Mouse (Mus musculus) urinary bladder, adult 2 months (tissue): Measurements from ENCODE around the gene Il5ra. TPM values are rescaled to one million over a fixed set of nuclear protein-coding genes. Genes with fewer than 3 reads are reported as not detected.

Source experiments
- DNase-seq: peaks from one replicate; pipeline ENCODE4 v3.0.0; 2022; ENCODE audit warnings: low spot score
- polyA plus RNA-seq: library from polyadenylated mRNA; depleted of rRNA; stranded (reverse); fragments of >200 nt; gene quantifications from 2 replicates; pipeline ENCODE4 v1.2.3, GENCODE M21; 2012; rRNA removed

Il5ra gene
- polyA plus RNA-seq, 1 experiment, result 0.04 TPM

DNA sequence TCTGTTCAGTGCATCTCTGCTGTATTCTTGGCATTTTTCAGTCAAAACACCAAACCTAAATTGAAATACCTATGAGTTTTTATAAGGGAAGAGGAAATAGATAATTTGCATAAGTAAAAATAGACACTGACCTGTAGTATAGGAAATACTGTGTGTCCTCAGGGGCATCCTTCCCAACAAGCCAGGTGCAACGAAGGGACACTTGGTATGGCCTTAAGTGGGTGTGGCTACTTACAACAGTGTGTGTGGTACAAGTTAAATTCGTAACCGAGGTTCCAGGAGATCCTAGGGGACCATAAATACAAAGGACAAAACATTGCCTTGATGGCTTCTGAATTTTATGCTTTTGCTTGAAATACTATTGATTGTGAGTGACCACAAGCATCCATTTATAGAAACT is 10.6 kb downstream of the Il5ra start:
- no peak for DNase-seq

DNA sequence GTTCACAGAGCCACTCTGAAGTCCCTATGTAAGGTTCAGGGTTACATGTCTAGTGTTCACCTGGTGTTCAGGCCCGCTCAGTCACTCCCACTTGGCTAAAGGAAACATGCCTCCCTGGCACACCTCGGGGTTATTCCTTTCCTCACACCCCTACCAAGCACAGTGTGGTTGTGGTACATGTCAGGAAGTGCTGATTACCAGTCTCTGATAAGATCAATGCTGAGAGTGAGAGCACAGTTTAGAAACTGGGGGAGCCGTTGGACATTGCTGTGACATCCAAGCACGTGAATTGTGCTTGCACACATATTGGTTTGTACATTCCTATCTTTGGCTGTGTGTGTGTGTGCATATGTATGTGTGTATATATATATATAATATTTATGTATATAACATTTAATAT is 16.3 kb downstream of the Il5ra start:
- no peak for DNase-seq

DNA sequence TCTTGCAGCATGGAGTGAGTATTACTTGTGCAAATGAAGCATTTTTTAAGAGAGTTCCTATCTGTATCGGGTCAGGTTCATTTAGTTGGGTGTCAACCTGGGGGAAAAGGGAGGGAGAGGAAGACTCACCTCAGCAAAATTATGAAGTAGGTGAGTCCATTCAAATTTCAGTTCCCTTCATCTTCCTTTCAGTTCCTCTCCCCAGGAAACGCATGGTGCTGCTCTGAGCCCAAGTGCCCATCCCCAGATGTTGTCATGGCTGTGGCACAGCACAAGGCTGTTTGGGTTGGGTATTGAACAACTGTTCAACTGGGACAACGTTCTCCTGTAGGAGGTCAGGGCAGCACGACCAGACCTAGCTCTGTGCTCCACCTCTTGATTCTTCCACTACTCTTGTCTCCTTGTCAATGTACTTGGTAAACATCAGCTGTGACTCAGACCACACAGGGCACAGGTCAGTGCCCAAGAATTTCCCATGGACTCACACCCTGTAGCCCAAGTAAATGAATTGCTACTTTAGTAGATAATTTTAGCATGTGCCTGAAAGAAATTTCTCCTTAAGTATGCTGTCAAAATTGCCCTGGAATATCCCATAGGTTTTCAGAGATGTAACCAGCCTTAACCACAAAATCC is 19.0 kb downstream of the Il5ra start:
- no peak for DNase-seq

DNA sequence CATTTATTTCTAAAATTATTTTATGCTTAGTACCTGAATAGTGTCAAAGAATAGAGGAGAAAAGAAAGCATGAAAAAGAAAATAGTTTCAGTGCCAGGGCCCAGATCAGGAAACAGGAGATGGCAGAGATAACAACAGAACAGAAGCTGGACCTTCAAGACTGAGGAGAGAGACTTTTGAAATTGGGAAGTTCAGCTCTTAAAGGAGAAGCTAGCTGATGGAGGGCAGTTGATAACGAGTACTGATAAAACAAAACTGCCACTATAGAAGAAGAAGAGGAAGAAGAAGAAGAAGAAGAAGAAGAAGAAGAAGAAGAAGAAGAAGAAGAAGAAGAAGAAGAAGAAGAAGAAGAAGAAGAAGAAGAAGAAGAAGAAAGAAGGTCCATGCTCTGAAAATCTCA is 21.1 kb downstream of the Il5ra start:
- DNase-seq, result no peak

DNA sequence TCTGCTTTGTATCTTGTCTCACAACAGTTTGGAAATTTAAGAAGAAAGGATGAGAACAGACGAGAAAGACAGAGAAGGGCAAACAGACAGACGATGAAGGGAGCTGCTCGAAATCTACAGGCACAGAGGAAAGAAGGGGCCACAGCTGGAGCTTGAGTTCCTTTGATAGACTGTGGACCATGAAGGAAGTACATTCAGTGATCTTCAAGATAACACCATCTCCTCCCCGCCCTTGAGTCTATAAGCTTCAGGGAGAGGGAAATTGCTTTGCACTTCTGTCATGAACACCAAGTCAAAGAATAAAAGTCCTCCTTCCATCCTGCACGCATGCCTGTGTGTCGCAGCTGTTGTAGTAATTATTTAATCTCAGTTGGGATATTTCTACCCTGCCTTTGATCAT is 22.8 kb downstream of the Il5ra start:
- DNase-seq, result no peak

DNA sequence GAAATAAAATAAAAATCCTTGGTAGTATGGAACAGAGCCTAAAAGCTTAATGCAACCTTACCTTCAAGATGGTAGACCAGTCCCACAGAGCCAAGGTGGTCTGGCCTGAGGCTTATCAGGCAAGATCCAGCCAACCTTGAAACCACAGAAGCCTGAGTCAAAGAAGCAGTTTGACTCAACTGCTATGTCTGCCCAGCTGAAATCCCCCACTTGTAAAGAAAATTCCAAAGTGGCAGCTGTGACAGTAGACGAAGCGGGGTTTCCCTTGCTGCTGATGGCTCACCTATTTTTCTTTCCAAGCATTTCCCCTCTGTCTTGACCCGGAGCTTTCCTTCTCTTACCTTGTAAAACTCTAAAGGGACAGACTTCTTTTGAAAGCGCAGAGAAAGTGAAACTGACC is 23.2 kb downstream of the Il5ra start:
- no peak for DNase-seq

DNA sequence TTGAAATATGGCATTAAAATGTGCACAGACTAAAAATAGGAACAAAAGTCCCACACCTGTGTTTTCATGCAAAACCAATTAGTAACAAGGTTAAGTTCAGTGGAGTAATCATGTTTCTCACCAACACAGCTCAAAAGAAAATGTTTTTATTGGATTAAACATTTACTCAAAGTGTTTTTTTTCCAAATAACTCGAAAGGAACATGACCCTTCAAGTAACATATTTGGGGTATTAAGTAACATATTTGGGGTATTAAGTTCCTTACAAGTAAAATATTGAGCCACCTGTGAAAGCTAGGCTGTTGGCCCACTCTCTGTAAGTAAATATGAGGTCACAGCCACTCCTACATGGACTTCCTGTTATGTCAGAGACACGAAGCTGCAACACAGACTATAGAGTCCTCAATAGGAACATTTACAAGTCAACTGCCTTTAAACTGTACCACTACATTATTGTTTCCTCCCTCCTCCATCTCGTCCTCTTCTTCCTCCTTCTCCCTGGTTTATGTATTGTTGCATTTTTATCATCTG is 43.3 kb downstream of the Il5ra start:
- no peak for DNase-seq

DNA sequence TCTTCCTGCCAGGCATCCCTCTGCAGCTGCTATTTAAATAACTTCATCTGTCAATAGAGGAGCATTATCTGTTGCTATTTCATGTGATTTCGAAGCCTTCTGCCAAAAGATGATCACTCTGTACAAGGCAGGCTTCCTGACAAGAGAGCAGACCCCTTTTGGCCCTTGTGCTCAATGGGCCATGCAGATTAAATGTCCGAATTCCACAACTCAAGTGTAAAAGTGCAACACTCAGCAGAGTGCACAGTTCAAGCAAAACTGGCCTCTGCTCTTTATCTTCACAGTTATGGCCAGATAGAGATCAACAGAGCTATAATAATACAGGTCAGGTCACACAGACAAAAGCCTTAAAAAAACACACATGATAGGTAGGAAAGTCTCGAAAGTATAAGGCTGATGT is 46.9 kb downstream of the Il5ra start:
- DNase-seq, result no peak

DNA sequence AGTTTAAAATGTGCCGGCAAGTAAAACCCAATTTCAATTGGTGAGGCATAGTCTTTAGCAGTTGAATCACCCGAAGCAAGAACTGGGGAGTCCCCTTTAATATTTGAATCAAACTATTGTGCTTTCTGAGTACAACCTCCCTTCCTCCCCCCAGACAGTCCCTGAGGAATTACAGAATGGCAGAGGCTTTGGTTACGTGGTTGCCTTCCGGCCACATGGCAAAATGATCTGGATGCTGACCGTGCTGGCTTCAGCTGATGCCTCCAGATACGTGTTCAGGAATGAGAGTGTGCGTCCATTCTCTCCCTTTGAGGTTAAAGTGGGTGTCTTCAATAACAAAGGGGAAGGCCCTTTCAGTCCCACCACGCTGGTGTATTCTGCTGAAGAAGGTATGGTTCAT is 73.3 kb downstream of the Il5ra start:
- DNase-seq, result no peak

DNA sequence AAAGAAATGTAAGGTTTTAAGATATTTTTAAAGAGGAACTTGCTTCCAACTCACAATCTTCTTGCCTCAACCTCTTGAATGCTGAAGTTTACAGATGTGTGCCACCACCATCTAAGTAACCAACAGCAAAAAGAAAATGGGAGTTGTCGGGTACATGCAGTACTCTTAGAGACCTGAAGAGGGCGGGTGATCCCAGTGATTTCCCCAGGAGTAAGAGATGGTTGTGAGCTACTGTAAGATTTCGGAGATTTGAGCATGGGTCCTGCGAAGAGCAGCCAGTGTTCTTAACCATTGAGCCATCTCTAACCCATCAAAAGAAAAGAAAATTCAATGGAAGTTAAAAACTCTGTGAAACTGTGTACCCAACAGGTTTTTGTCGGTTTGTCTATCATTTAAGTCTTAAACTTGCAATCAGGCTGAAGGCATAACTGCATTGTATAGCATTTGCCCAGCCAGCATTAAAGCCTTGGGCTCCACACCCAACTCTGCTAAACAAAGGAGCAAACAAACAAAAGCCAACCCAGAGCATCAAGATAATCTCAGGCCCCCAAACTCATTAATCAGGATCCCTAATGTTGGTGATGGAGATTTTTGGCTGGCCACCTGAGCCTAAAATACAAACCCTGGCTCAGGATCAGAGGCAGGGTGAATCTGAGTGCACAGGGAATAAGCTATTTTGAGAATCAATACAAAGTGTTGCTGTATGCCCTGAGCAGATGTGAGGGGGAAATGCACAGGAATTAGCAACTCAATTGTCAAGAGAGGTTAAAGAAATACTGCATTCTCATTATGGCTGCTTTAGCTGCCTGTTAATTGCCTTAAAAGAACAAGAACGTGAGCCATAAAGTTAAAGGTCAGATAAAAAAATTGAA is 84.8 kb downstream of the Il5ra start:
- DNase-seq, result no peak

Other genes starting within 250 kb of the Il5ra start
- gene Trnt1, start 20.1 kb upstream of the Il5ra start, polyA plus RNA-seq, result 22.6 and 24.7 TPM in 2 replicates
- 31.3 and 32.7 TPM in 2 replicates for gene Crbn, start 51.0 kb upstream of the Il5ra start, polyA plus RNA-seq